Mouse (Mus musculus) forelimb bud, embryonic 11.5 days (tissue): Measurements from ENCODE around the gene Gm13698.
"Not testable (repeated sequence)": the region's sequence is repeated elsewhere in the genome, so short reads cannot be mapped to it uniquely, and the experiment has no call there.

Source experiments
- DNase-seq: peaks from one replicate; pipeline ENCODE4 v3.0.0-alpha.2; 2012; ENCODE audit warnings: low read depth, low spot score

Gene Gm13698

DNA sequence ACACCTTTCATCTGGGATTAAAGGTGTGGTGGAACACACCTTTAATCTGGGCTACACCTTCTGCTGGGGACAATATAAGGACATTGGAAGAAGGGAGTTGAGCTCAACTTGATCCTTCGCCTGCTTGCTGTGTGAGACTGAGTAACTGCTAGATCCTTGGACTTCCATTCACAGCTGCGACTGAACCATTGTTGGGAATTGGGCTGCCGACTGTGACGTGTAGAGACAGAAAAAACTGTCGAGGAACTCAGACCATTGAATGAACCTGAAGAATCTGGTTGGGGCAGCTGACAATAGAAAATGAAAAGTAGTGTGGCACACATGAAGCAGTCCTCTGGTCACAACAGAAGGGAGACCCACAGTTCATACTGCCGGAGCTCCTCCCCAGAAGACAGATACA lies at the start of gene Gm13698:
Gm13698 (plus strand) TSS at position 301 of the 400 bp plus-strand sequence.
- not testable (repeated sequence) for DNase-seq

DNA sequence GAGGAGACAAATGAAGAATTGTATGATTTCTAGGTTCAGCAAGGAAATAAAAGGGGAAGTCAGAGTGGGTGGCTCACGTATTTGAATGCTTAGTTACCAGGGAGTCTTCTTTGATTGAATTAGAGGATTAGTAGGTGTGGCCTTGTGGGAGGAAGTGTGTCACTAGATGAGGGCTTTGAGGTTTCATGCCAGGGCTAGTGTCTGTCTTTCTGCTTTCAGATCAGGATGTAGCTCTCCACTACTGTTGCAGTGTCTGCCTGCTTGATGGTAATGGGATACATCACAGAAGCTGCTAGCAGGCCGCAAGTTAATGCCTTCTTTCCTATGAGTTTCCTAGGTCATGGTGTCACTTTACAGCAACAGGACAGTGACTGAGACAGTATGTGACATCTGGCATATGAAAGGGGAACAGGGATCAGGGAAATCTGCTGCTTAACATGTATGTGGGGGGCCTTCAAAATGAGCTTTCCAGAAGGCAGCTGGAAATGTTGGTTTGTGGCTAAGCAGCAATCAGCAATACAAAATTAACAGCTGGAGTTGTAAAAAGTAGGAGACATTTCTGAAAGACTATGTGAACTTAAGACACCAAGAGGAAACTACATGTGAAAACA lies 25.9 kb upstream of the Gm13698 start:
- DNase-seq = no peak

DNA sequence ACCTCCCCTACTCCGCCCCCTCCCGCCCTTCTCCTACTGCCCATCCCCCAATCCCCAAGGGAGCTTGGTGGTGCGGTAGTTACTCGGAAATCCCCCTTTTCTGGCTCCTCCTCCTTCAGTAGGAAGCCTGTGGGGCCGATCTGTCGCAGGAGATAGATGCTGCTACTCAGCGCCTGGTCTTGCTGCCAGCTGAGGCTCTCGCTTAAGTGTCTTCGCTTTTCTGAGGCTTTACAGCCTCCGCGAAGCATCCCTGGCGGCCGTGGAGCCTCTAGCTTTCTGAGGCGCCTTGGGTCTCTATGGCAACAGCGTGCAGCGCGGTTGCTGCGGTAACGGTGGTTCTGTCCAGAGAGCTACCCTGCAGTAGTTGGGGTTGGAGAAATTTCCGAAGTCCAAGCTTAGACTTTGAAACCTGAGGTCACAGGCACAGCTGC lies 14.5 kb upstream of the Gm13698 start, which contains the start of gene Zswim2:
Zswim2 (minus strand) TSS at position 298 of the 431 bp plus-strand sequence.
- peak; percentile 74 for DNase-seq

DNA sequence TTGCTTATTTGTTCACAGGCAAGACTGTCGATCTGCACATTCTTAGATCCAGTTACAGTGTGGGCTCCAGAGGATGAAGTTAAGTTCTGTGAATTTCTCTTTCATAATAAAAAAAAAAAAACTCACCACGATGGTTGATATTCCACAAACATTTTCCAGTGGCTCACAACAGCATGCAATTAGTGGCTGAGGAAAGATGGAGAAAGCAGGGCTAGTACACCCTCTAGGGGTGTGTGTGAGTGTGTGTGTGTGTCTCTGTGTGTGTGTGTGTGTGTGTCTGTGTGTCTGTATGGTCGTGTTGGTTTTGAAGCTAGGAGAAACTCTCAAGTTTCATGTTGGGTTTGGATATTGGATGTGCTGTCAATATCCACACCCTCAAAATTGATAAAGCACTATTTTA lies 14.1 kb upstream of the Gm13698 start:
- no peak for DNase-seq

DNA sequence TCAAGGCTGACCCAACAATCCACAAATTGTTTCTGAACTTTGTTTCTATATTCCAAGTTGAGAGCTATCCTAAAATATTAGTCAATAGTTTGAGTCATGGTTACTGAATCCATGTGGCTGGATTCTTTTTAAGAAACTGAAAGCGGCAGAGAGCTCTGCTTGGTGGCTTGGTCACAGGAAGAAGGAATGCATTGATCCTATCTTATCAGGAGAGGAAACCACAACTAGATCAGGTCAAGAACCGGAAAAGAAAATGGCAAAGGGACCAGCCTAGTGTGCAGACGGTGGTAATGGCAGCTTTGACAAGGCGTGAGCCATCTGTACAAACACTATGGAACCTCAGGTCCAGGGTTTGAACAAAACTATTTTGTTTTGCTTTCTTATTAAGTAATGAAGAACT lies 13.7 kb upstream of the Gm13698 start:
- no peak for DNase-seq

DNA sequence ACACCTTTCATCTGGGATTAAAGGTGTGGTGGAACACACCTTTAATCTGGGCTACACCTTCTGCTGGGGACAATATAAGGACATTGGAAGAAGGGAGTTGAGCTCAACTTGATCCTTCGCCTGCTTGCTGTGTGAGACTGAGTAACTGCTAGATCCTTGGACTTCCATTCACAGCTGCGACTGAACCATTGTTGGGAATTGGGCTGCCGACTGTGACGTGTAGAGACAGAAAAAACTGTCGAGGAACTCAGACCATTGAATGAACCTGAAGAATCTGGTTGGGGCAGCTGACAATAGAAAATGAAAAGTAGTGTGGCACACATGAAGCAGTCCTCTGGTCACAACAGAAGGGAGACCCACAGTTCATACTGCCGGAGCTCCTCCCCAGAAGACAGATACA lies 5.7 kb downstream of the Gm13698 start, which contains the start of gene Gm13693:
Gm13693 (plus strand) TSS at position 301 of the 400 bp plus-strand sequence.
- DNase-seq = not testable (repeated sequence)

DNA sequence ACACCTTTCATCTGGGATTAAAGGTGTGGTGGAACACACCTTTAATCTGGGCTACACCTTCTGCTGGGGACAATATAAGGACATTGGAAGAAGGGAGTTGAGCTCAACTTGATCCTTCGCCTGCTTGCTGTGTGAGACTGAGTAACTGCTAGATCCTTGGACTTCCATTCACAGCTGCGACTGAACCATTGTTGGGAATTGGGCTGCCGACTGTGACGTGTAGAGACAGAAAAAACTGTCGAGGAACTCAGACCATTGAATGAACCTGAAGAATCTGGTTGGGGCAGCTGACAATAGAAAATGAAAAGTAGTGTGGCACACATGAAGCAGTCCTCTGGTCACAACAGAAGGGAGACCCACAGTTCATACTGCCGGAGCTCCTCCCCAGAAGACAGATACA lies 11.5 kb downstream of the Gm13698 start, which contains the start of gene Gm13695:
Gm13695 (plus strand) TSS at position 301 of the 400 bp plus-strand sequence.
- DNase-seq = not testable (repeated sequence)

DNA sequence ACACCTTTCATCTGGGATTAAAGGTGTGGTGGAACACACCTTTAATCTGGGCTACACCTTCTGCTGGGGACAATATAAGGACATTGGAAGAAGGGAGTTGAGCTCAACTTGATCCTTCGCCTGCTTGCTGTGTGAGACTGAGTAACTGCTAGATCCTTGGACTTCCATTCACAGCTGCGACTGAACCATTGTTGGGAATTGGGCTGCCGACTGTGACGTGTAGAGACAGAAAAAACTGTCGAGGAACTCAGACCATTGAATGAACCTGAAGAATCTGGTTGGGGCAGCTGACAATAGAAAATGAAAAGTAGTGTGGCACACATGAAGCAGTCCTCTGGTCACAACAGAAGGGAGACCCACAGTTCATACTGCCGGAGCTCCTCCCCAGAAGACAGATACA lies 17.3 kb downstream of the Gm13698 start, which contains the start of gene Gm13696:
Gm13696 (plus strand) TSS at position 301 of the 400 bp plus-strand sequence.
- DNase-seq = not testable (repeated sequence)

DNA sequence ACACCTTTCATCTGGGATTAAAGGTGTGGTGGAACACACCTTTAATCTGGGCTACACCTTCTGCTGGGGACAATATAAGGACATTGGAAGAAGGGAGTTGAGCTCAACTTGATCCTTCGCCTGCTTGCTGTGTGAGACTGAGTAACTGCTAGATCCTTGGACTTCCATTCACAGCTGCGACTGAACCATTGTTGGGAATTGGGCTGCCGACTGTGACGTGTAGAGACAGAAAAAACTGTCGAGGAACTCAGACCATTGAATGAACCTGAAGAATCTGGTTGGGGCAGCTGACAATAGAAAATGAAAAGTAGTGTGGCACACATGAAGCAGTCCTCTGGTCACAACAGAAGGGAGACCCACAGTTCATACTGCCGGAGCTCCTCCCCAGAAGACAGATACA lies 23.1 kb downstream of the Gm13698 start, which contains the start of gene Gm13694:
Gm13694 (plus strand) TSS at position 301 of the 400 bp plus-strand sequence.
- not testable (repeated sequence) for DNase-seq

DNA sequence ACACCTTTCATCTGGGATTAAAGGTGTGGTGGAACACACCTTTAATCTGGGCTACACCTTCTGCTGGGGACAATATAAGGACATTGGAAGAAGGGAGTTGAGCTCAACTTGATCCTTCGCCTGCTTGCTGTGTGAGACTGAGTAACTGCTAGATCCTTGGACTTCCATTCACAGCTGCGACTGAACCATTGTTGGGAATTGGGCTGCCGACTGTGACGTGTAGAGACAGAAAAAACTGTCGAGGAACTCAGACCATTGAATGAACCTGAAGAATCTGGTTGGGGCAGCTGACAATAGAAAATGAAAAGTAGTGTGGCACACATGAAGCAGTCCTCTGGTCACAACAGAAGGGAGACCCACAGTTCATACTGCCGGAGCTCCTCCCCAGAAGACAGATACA lies 28.9 kb downstream of the Gm13698 start, which contains the start of gene Gm13697:
Gm13697 (plus strand) TSS at position 301 of the 400 bp plus-strand sequence.
- DNase-seq = not testable (repeated sequence)

DNA sequence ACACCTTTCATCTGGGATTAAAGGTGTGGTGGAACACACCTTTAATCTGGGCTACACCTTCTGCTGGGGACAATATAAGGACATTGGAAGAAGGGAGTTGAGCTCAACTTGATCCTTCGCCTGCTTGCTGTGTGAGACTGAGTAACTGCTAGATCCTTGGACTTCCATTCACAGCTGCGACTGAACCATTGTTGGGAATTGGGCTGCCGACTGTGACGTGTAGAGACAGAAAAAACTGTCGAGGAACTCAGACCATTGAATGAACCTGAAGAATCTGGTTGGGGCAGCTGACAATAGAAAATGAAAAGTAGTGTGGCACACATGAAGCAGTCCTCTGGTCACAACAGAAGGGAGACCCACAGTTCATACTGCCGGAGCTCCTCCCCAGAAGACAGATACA lies 34.8 kb downstream of the Gm13698 start, which contains the start of gene Gm13691:
Gm13691 (plus strand) TSS at position 301 of the 400 bp plus-strand sequence.
- DNase-seq = not testable (repeated sequence)

DNA sequence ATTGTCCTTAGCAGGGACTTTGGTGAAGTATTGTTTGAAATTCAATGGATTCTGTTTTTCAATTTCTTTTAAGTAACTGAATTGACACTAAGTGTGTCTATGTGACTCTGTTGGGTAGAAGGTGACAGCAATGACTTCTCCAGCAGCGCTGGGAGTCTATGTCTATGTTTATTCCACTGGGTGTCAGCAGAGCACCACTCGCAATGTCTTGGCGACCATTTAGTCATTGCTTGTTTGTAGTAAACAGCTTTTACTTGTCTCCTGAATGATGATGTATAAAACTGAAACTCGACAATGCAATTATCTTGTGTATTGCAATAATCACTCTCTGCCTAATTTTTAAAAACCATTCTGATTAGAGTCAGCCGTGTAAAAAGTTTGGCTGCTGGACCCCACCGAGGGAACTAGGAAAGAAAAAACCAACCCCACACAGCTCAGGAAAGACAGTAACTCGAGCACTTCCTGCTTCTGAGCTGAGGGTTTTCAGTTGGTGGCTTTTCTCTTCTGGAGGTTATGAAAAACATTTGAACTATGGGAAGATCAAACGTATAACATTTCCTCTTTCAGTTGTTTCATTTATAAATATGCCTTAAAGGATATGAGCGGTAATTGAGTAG lies 38.3 kb downstream of the Gm13698 start:
- DNase-seq = not testable (repeated sequence)

DNA sequence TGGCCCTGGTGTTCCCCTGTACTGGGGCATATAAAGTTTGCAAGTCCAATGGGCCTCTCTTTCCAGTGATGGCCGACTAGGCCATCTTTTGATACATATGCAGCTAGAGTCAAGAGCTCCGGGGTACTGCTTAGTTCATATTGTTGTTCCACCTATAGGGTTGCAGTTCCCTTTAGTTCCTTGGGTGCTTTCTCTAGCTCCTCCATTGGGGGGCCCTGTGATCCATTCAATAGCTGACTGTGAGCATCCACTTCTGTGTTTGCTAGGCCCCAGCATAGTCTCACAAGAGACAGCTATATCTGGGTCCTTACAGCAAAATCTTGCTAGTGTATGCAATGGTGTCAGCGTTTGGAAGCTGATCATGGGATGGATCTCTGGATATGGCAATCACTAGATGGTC lies 39.0 kb downstream of the Gm13698 start:
- DNase-seq = not testable (repeated sequence)
